Mouse (Mus musculus) bone marrow macrophage, adult 2 months (primary cell): ENCODE results near the gene Fgfr2.

Source experiments
- CTCF ChIP-seq: IDR thresholded peaks from 2 replicates; pipeline ENCODE4 v1.5.1; 2012; ENCODE audit warnings: low read depth, mild to moderate bottlenecking, low read length, moderate library complexity
- POLR2A ChIP-seq: IDR thresholded peaks from 2 replicates; pipeline ENCODE4 v1.6.1; 2012; ENCODE audit warnings: mild to moderate bottlenecking, low read depth, low read length, borderline replicate concordance

DNA sequence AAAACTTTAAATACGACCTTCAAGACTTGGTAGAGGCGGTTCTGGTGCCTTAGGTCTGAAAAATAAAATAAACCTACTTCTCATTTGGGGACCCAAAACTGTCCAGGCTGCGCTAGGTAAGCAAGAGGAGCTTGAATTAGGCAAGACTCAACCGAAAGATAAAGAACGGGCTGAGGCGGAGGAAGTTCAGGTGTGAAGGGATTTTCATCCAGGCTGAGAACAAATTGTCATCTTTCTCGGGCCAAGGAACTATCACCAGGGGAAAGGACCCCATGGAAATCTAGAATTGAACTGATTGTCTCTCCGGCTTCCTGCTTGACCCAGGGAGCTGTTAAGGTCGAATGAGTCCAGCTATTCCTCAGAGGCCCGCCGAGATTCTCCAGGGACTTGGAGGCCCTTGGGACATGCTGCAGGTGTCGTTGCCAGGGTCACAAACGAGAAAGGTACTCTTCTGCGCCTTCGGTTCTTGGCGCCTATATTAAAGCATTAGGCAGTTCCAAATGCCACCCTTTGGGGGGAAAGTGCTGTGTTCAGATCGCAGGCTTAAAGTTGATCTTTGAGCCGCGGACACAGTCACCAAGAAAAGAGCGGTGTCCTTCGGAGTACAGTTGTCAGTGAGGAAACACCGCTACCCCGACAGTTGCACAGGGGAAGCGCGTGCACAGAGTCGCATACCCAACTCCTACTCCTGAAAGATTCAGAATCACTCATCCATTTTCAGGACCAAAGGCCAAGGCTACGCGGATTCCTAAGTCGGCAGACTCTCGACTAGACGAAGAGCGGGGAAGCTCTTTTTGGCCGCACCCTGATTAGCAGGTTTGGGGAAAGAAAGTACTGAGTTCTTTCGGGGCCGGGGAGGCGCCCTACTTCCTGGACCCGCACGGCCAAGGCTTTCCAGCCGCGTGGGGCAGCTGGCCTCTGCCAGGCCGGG, 1581.7 kb downstream of the Fgfr2 start:
- no peak for TF ChIP-seq CTCF
- no peak for TF ChIP-seq POLR2A
